Mouse (Mus musculus) cortical plate, adult 2 months (tissue): Measurements from ENCODE around the gene Tm9sf3.

Experiments used
- CTCF ChIP-seq: fragments of 200-500 bp; IDR thresholded peaks from 2 replicates; pipeline ENCODE4 v1.5.1; 2011; ENCODE audit warnings: mild to moderate bottlenecking, control low read depth, low read length; ENCODE audit not compliant: insufficient read depth; ENCODE audit errors: extremely low read depth
- POLR2A ChIP-seq: fragments of 200-500 bp; IDR thresholded peaks from 2 replicates; pipeline ENCODE4 v1.6.1; 2011; ENCODE audit warnings: mild to moderate bottlenecking, low read length, control low read depth; ENCODE audit not compliant: insufficient read depth; ENCODE audit errors: extremely low read depth

DNA sequence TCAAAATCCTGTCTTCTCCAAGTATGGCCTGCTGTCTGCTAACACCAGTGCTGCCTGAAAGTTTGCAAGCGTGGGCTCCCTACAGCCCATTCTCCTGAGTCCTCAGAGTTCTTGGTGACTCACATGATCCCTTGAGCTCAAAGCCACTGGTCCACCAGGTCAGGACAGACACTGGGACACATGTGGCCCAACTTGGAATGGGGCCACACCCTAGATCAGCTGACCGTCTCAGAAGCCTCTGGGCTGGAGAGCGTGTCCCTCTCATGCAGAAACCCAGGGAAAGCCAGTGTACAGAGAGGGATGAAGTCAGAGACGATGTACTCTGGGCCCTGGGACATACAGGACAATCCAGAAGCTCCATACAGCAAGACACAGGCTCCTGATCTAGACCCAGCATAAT is 18.4 kb upstream of the Tm9sf3 start:
- TF ChIP-seq POLR2A (no peak), CTCF (no peak)
